ENCODE assay signal across 8 mouse cellular contexts in the genomic region with DNA sequence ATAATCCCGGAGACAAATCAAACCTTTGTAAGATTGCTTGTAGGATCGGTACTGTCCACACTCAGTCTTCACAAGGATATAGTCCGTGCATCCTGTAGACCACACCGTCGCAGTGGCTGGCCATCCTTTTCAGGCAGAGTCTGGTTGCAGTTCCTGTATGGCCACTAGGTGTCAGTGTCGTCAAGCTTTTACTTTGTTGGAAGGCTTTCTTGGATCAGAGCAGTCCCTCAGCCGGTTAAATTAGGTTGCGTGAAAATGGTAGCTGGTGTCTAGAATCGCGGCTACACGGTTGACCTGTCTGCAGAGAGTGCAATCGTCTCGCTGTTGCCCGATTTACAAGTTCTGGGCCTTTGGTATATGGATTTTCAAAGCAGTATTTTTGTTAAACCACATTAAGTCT.
DNase-seq lines count a peak whose midpoint lies in the region; ATAC-seq lines count a peak whose summit lies in the region.

No protein-coding gene starts in this region.

- H3K9me3 ChIP-seq in hindbrain, embryonic 16.5 days (ENCODE audit: control insufficient read depth, low read length): no peaks in the 10 kb centered on the region
- H3K9me3 ChIP-seq in megakaryocyte, embryonic 14.5 days: no peaks in the 10 kb centered on the region

- H3K4me2 ChIP-seq in hindbrain, embryonic 16.5 days (ENCODE audit: low read length): peak overlapping the region; percentile 43

- WGBS in hindbrain, embryonic 16.5 days: 5% methylated on average over 14 of the region's 14 CpGs

- H3K27ac ChIP-seq in hindbrain, embryonic 16.5 days (ENCODE audit: low read depth, low read length): no peak overlapping the region

- DNase-seq in cerebellum, postnatal 4 days (ENCODE audit: low spot score in 2 of 2): peak; percentile 83 to 90
- DNase-seq in gastrocnemius, adult 18-20 months (ENCODE audit: low spot score): peak; percentile 82
- DNase-seq in left cerebral cortex, adult 11 months (ENCODE audit: low spot score): peak; percentile 72
- peak; percentile 92 to 97 for DNase-seq in right cerebral cortex, adult 2 months (ENCODE audit: low spot score in 2 of 2)
- DNase-seq in urinary bladder, postnatal 14 days (ENCODE audit: low spot score): peak; percentile 78

- H3K4me1 ChIP-seq in hindbrain, embryonic 16.5 days (ENCODE audit: control insufficient read depth, insufficient read depth, low read depth, low read length): no peaks in the 10 kb centered on the region
- peaks cover 7% of the 10 kb centered on the region; the same call in 1 of the 2 replicates for H3K4me1 ChIP-seq in megakaryocyte, embryonic 14.5 days

- no peak overlapping the region for H3K4me3 ChIP-seq in hindbrain, embryonic 16.5 days (ENCODE audit: low read length)
- peak overlapping the region; percentile 53 for H3K4me3 ChIP-seq in megakaryocyte, embryonic 14.5 days (replicated peaks)

- no peak overlapping the region for H3K9ac ChIP-seq in hindbrain, embryonic 16.5 days (ENCODE audit: low read depth, low read length)

- no peaks in the 10 kb centered on the region for H3K27me3 ChIP-seq in hindbrain, embryonic 16.5 days (replicated peaks; ENCODE audit: control insufficient read depth, insufficient read depth, low read length)
- H3K27me3 ChIP-seq in megakaryocyte, embryonic 14.5 days (replicated peaks): no peaks in the 10 kb centered on the region

- peak; percentile 32 for ATAC-seq in activated CD4-positive, CD25-positive, alpha-beta regulatory T cell, adult 4 months
- peak; percentile 91 for ATAC-seq in hindbrain, embryonic 16.5 days

- no peaks in the 10 kb centered on the region for H3K36me3 ChIP-seq in hindbrain, embryonic 16.5 days (ENCODE audit: control insufficient read depth, insufficient read depth, low read length)
- no peaks in the 10 kb centered on the region for H3K36me3 ChIP-seq in megakaryocyte, embryonic 14.5 days (replicated peaks; ENCODE audit: low read length)
